Comparison of ENCODE assay signal across 15 mouse cellular contexts in genomic region chr7:134619220-134619975, GRCm38 (mm10). TPM values are rescaled to one million over a fixed set of nuclear protein-coding genes. Genes with fewer than 3 reads are reported as not detected.
DNase-seq lines count a peak whose midpoint lies in the region; TF ChIP-seq lines count a peak whose summit lies in the region.
"Had no signal": no experiment of that assay in that cellular context is flagged by ENCODE, and none has a peak within 500 bp of the region (broad histone marks: within the 10 kb centered on the region; RNA-seq: fewer than 3 reads in every experiment).

No protein-coding gene starts in this region.

- TF ChIP-seq CTCF in C2C12 (IDR thresholded peaks at IDR 0.05; ENCODE audit: control insufficient read depth, insufficient read depth, insufficient read length) = no peak
- TF ChIP-seq CTCF in brain, embryonic 14.5 days (IDR thresholded peaks at IDR 0.05; ENCODE audit: borderline replicate concordance, extremely low read depth, insufficient read depth, insufficient read length) = peak; percentile 3; the same call in 1 of the 2 replicates

- H3K4me3 ChIP-seq in C2C12 (ENCODE audit: insufficient read depth, poor library complexity, severe bottlenecking) = no peak overlapping the region
- H3K4me3 ChIP-seq: embryonic facial prominence, embryonic 13.5 days; heart, embryonic 12.5 days; hindbrain, embryonic 10.5 days had no signal

- peak overlapping the region; percentile 27 for H3ac ChIP-seq in C2C12 (ENCODE audit: control insufficient read depth, insufficient read length, low read depth)

- H3K79me3 ChIP-seq in C2C12 (ENCODE audit: low read depth) = no peaks in the 10 kb centered on the region

- H3K79me2 ChIP-seq in C2C12 (ENCODE audit: control insufficient read depth, insufficient read depth) = no peaks in the 10 kb centered on the region

- no peaks in the 10 kb centered on the region for H3K36me3 ChIP-seq in C2C12 (ENCODE audit: control insufficient read depth, insufficient read depth)
- H3K36me3 ChIP-seq: embryonic facial prominence, embryonic 13.5 days; heart, embryonic 12.5 days; hindbrain, embryonic 10.5 days had no signal

- H3K27me3 ChIP-seq in C2C12 (ENCODE audit: control insufficient read depth, insufficient read depth, insufficient read length) = no peaks in the 10 kb centered on the region
- H3K27me3 ChIP-seq: embryonic facial prominence, embryonic 13.5 days; heart, embryonic 12.5 days had no signal

- TF ChIP-seq POLR2A in brain, embryonic 14.5 days (IDR thresholded peaks at IDR 0.05; ENCODE audit: borderline replicate concordance, extremely low read depth, insufficient read depth, insufficient read length, poor library complexity, severe bottlenecking) = no peak

- peak; percentile 43 for DNase-seq in kidney, adult 11 months
- DNase-seq in kidney, adult 18-20 months = no peak
- peak; percentile 12 for DNase-seq in brain, embryonic 14.5 days (ENCODE audit: low read depth)
- DNase-seq in kidney, postnatal 14 days = peak; percentile 32
- DNase-seq in urinary bladder, postnatal 25 days (ENCODE audit: low spot score) = no peak
- no peak for DNase-seq in right cerebral cortex, postnatal 25 days
- DNase-seq in c-Kit-positive CD71-positive TER-119-positive erythroid progenitor cells, embryonic 14.5 days (ENCODE audit: low spot score) = no peak
- DNase-seq: cerebellum, adult 9-11 months; gastrocnemius, postnatal 10 days; left cerebral cortex, postnatal 4 days; right cerebral cortex, postnatal 14 days had no signal

TF ChIP-seq in C2C12, 6 proteins besides CTCF, POLR2A, EP300 and RAD21:
- no peak for TF ChIP-seq MAX (IDR thresholded peaks at IDR 0.05)
- TF ChIP-seq CEBPB (IDR thresholded peaks at IDR 0.05; ENCODE audit: low read depth) = no peak
- no peak for TF ChIP-seq USF1 (IDR thresholded peaks at IDR 0.05; ENCODE audit: low read depth)
- TF ChIP-seq FOSL1 (IDR thresholded peaks at IDR 0.05; ENCODE audit: insufficient read depth, low read length, poor library complexity, severe bottlenecking) = no peak
- no peak for TF ChIP-seq MYOD1 (IDR thresholded peaks at IDR 0.05; ENCODE audit: control insufficient read depth, insufficient read length, low read depth)
- TF ChIP-seq MYOG (IDR thresholded peaks at IDR 0.05; ENCODE audit: control insufficient read depth, extremely low read depth, insufficient read length) = no peak

RNA-seq across cellular contexts. Expression of gene Dock1, which starts 51.1 kb away (rescaled TPM):
- polyA plus RNA-seq in C2C12 (2012; fragmentation: generic; extraction: Trizol) = 12.1 TPM
- polyA plus RNA-seq in brain, embryonic 14.5 days (2012; rRNA removed) = 7.3 and 10.8 TPM in 2 replicates

Comparison
In these comparisons a context has a peak if more than half of its experiments do, and no peak if none do; other contexts are left out.
1. DNase-seq: peak in kidney, adult 11 months (single experiment), brain, embryonic 14.5 days (single experiment) and kidney, postnatal 14 days (single experiment); none in kidney, adult 18-20 months (single experiment), urinary bladder, postnatal 25 days (single experiment), right cerebral cortex, postnatal 25 days (single experiment) and c-Kit-positive CD71-positive TER-119-positive erythroid progenitor cells, embryonic 14.5 days (single experiment).